Mouse (Mus musculus): ENCODE data around the gene Zkscan16. TPM values are rescaled to one million over a fixed set of nuclear protein-coding genes. Genes with fewer than 3 reads are reported as not detected.

The Zkscan16 gene
- total RNA-seq (2021): 10 to 100 TPM; 23.2 to 31.1 TPM
- long read RNA-seq, experiment 1, partial matches to known transcripts: 0 of 3 reads
- long read RNA-seq, experiment 1, other reads (novel, unspliced or antisense): 3 of 3 reads
- long read RNA-seq, experiment 2, partial matches to known transcripts: 1 of 2 reads
- long read RNA-seq, experiment 2, other reads (novel, unspliced or antisense): 1 of 2 reads

DNA sequence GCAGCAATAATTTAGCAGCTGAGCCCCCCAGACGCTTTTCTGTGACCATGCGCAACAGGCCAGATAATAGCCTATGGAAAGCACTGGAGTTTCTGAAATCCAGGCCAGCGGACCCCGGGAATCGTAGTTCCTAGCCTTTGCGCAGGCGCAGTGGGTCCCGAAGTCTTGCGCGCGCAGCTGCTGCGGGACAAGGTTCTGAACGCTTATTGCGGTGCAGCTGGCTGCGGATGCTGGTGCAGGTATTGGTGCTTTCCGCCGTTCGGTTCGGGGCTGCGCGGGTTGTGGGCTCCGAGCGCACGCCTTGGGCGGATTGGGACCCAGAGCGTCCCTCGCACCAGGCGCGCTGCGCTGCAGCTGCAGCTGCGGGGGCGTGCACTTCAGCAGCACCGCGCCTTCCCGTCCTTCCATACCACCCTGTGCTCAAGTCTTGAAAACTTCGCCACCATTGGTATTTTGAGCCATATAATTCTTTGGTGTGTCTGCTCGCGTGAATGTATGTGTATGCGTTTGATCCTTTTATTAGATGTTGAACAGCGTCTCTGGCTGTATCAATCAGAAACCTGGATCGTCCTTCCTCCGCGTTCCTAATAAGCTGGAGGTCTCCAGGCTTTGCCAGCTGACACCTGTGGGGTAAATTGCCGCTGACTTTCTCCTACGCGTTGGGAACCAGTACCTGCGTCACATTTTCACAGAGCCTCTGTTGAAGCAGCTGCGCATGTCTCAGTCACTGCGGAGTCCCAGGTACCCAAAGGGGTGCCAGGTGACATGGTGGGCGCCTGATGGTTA lies at the start of gene Zkscan16:
Gene Zkscan16 (plus strand): TSS at position 209 of the 786 bp plus-strand sequence.
- intact Hi-C loops (cut with DNase I): loop anchor here (2.0 kb wide), 1 partner anchor 33 kb away; no protein-coding TSS in a partner anchor
- peak; percentile 95 for DNase-seq (ENCODE audit: low spot score in 2 of 2)

DNA sequence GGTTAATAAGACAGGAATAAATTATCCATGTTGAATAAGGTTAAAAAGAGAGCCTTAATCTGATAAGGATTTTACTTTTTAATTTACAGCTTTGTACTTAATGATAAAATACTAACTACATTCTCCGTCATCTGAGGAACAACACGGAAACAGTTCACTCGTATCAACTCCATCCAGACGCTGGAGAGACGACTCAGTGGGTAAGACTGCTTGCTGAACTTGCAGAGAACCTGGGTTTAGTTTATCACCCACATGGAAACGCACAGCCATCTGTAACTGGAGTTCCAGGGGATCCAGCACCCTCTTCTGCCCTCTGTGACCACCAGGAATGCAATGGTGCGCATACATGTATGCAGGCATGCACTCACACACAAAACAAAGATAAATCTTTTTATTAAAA lies 49.0 kb upstream of the Zkscan16 start:
- intact Hi-C loops (cut with DNase I): no loop called here
- no peak for DNase-seq (ENCODE audit: low spot score in 2 of 2)

DNA sequence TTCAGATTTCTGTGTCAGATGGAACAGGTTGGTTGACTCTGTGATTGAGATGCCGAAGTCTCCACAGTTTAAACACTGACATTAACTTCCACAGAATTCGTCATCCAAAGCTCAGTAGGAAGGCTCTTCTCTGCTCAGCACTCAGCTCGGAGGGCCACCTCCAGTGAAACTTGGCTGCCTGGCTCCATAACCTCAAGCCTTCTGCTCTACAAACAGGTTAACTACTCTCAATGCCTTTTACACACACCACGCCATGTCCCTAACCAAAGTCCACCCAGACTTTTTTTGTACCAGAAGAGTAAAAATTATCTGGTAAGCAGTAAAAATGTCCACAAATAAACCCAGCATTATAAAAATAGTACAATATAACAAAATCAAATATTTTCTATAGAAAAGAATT lies 46.0 kb upstream of the Zkscan16 start:
- intact Hi-C loops (cut with DNase I): no loop called here
- no peak for DNase-seq (ENCODE audit: low spot score in 2 of 2)

DNA sequence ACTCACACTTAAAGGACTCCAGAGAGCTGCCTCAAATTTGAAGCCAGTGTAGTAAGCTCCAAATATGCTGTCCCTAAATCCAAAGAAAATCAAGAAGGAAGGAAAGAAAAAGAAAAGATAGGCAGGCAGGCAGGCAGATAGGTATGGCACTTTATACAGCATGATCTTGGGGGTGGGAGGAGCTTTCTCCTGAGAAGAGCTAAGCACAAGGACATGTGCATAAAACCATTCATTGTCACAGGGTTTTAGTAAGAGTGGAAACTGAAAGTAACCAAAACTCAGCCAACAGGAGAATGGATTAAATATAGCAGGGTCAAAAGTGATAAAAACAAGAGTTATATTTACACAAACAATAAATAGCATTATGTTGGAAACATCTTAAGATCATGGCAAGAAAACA lies 45.1 kb upstream of the Zkscan16 start:
- DNase-seq (ENCODE audit: low spot score in 2 of 2): no peak
- intact Hi-C loops (cut with DNase I): no loop called here

DNA sequence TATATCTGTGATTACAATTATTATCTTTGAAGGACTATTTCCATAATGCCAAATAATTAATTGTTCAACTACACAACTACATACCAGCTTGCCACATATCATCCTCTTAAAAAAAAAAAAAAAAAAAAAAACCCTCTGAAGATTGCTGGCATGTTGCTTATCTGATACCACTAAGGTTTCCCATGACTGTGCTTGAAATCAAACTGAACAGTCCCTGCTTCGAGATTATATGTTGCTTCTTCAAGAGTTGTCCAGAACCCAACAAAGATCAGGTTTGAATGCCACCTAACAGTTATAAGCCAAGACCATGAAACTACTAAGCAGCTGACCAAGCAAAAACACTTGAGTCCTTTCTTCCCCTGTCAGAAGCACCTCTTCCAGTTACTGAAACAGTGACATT lies 36.0 kb upstream of the Zkscan16 start:
- intact Hi-C loops (cut with DNase I): no loop called here

DNA sequence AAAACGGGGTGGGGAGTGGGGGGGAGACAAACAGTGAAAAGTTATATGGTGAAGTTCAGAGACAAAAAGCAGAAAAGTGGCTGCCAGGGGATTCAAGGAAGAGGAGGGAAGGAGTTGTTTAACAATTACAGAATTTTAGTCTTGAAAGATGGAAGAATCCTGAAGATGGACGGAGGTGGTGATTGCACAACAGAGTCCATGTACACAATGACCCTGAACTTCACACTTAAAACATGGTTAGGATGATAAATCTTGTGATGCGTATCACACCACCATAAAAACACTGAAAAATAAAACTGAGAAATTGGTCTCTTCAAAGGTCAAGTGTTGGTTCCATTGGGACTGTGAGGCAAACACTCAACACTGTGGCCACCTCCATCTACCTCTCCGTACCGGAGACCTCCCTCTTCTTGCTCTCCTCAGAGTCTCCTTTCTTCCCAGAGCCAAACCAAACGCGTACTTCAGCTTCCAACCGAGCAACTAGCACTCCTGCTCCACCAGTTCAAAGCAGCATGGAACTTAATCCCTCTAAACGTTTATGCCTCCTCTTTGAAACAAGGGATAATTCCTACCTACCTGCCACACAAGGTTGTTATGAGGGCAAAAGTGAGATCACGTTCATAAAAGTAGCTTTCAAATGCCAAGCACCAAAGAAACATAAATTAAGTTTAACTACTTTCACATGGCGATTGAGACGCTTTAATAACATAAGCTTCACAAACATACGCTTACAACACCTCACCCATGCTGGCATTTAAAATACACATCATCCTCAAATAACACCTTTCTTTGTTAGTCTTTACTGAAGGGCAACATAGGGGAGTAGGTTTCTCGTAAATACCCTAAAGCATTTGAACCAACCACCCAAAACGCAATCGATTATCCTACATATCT lies 33.0 kb upstream of the Zkscan16 start:
- intact Hi-C loops (cut with DNase I): loop anchor here (2.0 kb wide), 1 partner anchor 32 kb away; the partner anchor contains the start of gene Zkscan16
- no peak for DNase-seq (ENCODE audit: low spot score in 2 of 2)

More for the DNA sequence above, 36.0 kb upstream of the Zkscan16 start:
- DNase-seq (ENCODE audit: low spot score in 2 of 2): no peak

DNA sequence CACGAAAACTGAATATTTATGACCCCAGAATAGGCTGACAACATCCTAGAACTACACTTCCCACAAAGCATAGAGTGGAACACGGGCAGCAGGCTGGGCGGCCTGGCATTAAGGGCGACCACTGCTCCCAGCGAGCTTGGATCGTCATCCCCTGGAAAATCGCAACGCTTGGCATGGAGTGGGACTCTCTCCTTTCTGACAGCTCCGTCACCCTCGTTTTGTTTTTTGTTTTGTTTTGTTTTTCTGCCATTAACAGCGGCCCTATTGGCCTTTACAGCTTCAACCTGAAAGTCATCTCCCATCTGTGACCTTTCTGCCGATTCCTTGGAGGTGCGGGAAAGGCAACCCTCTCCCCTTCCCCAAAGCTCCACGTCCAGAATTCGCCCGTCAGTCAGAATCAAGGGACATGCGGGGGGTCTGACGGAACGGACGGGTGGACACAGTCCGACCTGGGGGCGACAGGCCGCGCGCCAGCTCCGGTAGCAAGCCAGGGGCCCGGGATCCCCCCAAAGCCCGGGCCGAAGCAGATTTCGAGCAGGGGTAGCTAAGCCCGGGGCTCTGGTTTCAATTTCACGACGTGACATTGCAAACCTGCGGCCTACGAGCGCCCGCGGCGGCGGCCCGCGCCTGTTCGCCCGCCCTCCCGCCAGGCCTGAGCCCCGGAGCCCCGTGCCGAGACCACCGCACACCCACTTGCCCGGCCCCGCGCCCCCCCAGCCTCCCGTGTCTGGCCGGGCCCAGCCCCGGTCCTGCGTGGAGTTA lies 32.2 kb upstream of the Zkscan16 start:
- DNase-seq (ENCODE audit: low spot score in 2 of 2): peak; percentile 45 to 68
- intact Hi-C loops (cut with DNase I): loop anchor here (2.0 kb wide), 1 partner anchor 32 kb away; the partner anchor contains the start of gene Zkscan16

DNA sequence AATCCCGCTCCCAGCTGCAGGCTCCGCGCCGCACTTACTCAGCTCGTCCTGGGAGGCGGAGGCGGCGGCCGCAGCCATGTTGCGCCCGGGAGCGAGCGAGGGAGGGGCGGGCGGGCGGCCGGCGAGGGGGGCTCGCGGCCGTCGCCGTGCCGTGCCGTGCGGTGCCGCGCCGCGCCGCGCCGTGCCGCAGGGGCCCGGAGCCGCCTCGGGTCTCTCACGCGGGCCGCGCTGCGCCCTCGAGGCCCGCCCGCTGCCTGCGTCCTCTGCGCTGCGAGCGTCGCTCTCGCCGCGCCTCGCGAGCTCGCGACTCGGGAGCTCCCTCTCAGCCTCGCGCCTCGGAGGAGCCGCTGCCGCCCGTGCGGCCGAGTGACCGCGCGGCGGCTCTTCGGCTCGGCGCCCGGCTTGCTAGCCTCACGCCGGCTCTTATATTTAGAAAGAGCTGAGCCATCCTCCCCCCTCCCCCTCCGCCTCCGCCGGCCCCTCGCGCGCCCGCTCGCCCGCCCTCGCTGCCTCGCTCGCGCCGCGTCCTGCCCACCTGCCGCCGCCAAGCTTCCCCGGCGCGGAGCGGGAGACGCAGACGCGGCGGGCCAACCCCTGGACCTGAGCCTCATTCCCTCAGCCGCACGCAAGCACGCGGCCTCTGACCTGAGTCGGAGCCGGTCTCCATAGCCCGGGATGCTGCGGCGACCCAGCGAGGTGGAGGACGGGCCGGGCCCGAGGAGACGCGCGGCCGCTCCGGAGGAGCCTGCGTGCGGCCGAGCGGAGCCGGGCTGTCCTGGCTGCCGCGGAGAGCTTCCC lies 31.4 kb upstream of the Zkscan16 start:
- peak; percentile 57 to 58 for DNase-seq (ENCODE audit: low spot score in 2 of 2)
- intact Hi-C loops (cut with DNase I): loop anchor here (2.0 kb wide), 1 partner anchor 31 kb away; the partner anchor contains the start of gene Zkscan16

DNA sequence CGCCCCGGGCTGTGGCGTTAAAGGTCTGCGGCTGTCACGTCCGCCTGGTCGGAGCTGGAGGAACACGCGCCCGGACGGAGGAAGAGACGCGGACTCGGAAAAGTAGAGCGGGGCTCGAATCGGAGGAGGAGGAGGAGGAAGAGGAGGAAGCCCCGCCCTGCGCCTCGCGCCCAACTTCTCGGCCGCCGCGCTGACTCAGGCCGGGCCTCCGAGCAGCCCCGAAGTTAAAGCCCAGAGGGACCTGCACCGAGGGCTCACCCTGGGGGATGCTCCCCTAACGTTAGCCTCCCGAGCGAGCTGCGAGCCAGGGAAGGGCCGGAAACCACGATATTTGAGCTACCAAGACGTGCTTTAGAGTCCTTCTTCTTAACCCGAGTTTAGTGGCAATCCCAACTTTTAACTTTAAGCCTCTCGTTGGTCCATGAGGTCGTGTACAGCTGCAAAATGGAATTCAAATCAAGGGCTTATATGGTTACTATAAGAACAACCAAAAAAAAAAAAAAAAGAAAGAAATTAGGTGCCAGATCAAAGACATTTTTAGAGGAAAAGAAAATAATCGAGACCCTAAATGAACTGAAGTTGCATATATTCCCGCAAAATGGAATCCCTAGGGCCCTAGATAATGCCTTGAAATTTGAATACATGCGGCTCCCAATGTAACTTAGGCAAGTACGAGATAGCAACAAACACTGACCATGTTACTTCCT lies 30.6 kb upstream of the Zkscan16 start, which contains the start of gene Ecpas:
Gene Ecpas (minus strand): TSS at position 121 of the 707 bp plus-strand sequence.
- DNase-seq (ENCODE audit: low spot score in 2 of 2): peak; percentile 53 to 69
- intact Hi-C loops (cut with DNase I): no loop called here

DNA sequence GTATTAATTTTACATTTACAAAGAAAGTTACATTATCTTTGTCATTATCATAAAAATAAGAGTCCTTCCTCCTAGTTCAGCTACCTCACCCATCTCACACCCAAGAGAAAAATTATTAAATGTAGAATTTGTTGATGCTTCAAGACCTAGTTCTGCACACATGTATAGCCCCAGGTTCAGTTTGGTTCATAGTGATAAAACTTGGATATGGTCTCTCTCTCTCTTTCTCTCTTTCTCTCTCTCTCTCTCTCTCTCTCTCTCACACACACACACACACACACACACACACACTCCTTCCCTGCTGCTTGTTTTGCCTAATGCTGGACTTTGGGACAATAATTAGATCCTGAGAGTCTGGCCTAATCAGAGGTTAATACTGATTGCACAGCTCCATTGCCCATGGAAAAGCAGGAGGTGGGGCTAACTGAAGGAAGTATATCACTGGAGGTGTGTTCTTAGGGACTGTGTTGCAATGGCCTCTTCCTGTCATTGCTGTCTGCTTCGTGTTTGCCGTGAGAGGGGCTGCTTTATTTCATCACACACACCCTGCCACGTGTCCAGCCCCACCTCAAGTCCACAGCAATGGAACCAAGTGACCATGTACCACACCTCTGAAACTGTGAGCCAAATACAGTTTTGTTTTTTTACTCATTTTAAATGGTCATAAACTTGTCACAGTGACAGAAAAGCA lies 29.9 kb upstream of the Zkscan16 start:
- intact Hi-C loops (cut with DNase I): no loop called here
- no peak for DNase-seq (ENCODE audit: low spot score in 2 of 2)

DNA sequence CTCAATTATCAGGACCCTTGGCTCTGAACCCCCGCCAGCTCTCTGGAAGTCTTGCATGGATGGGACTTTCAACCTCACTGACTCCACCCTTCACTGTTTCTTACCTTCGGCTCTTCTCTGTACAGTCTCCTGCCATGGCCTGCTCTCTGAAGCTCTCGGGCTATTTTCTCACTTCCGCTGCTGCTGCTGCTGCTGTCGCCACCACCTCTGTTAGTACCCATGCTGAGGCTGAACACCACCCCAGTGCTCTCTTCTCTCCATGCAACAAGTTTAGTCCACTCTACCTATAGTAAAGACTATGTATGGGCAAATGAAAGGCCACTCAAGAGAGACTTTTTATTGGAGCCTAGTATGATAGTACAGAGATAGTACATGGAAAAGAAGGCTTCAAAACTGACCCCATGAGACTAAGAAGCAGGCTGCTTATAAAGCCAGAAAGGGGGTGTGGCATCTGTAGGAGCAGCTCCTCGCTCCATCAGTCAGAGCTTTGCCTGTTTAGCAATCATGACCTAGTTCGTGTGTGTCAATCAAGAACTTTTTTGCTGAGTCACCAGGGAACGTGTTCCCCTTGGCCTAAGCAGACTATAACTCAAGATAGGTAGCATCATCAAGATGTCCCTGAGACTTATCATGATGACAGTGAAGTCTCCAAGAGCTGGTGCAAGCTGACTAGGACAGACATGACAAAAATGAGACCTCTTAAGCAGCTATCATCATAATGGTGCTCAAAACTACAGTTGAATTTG lies 28.2 kb upstream of the Zkscan16 start:
- intact Hi-C loops (cut with DNase I): no loop called here

DNA sequence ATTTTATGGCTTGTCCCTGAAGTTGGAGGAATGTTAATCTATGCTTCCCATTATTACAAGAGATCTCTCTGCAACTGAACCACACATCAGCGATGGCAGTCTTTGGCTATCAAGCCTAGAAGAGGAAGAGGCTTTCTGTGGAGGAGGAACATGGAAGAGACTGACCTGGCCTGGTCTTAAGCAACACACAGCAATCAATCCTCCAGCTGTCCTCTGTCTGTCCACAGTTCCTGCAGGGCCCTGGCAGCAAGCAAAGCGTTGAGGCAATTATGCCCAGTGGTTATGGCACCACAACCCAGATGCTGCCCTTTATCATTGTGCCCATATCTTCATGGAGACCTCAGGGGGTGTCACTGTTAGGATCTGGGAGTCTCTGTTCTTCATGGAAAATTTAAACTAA lies 19.5 kb upstream of the Zkscan16 start:
- intact Hi-C loops (cut with DNase I): no loop called here
- no peak for DNase-seq (ENCODE audit: low spot score in 2 of 2)

More for the DNA sequence above, 28.2 kb upstream of the Zkscan16 start:
- no peak for DNase-seq (ENCODE audit: low spot score in 2 of 2)

DNA sequence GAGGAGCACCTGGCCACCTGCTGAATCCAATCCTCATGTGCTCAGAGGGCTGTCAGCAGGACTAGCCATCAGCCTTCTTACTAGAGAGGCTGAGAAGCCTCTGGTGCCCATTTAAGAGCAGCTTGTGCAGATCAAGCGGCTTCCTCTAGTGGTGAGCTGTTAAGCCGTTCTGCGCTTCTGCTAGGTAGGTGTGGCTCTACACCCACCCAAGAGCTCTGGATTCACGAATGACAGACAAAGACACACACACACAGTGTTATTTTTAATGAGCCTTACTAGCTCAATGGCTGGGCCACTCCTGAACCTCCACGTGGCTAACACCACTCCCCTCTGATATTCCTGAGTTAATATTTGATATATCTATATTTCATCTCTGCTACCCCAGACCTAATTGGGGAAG lies 17.8 kb upstream of the Zkscan16 start:
- no peak for DNase-seq (ENCODE audit: low spot score in 2 of 2)
- intact Hi-C loops (cut with DNase I): no loop called here

DNA sequence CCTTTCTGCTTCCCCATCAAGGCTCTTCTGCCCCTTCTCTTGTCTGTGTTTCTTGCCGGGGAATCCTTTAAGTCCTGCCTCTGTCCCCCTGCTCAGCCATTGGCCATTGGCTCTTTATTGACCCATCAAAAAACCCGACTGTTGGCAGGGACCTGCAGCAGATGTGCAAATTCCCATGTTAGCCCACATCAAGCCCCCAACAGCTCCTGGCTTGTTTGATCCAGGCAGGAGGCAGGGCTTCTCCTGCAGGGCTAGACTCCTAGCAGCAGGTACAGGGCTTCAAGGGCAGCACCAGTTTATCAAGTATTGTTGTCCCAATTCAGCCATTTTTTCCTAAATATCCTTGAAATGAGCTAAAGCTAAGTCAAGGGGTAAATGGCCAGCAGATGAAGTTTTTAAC lies 17.3 kb upstream of the Zkscan16 start:
- intact Hi-C loops (cut with DNase I): no loop called here
- DNase-seq (ENCODE audit: low spot score in 2 of 2): no peak

DNA sequence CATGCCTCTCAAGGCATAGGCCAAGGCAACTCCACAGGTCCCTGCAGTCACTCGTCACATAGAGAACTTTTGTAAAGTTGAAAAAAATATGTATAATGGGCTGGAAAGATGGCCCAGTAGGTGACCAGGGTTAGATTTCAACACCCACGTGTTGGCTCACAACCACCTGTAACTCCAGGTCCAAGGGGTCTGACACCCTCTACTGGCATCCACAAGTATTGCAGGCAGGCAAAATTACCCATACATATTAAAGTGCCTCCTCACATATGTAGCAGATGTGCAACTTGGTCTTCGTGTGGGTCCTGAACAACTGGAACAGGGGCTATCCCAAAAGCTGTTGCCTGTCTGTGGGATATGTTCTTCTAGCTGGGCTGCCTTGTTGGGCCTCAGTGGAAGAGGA lies 15.8 kb upstream of the Zkscan16 start:
- intact Hi-C loops (cut with DNase I): no loop called here
- DNase-seq (ENCODE audit: low spot score in 2 of 2): no peak

DNA sequence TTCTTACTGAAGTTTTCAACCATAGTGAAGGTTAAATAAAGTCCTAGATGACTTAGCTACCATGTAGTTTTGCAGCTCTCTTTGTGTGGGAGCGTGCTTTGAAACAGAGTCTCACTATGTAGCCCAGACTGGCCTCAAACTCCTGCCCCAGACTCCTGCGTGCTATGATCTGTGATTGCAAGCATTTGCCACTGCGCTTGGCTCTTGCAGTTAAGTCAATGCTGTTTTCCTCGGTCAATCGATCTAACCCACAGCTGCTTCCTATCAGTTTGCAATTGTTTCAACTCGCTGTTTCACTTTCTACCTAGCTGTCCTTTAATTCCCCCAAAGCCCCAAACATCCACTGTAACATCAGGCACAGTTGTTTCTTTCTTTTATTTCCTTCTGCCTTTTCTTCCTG lies 10.9 kb upstream of the Zkscan16 start:
- DNase-seq (ENCODE audit: low spot score in 2 of 2): no peak
- intact Hi-C loops (cut with DNase I): no loop called here

Measured in left cerebral cortex, postnatal 14 days (tissue).